Mouse (Mus musculus): ENCODE results near the gene Litaf.

The Litaf gene

GRCm38 (mm10) chr16:10916271-10916670 lies 149.7 kb downstream of the Litaf start:
- DNase-seq (ENCODE audit: low spot score in 2 of 2) = no peak

GRCm38 (mm10) chr16:10915066-10915465 lies 150.9 kb downstream of the Litaf start:
- DNase-seq (ENCODE audit: low spot score in 2 of 2) = no peak

GRCm38 (mm10) chr16:10911061-10911460 lies 154.9 kb downstream of the Litaf start:
- DNase-seq (ENCODE audit: low spot score in 2 of 2) = no peak

GRCm38 (mm10) chr16:10910541-10910940 lies 155.4 kb downstream of the Litaf start:
- DNase-seq (ENCODE audit: low spot score in 2 of 2) = no peak
